Mouse (Mus musculus): ENCODE data around the gene Sema7a. TPM values are rescaled to one million over a fixed set of nuclear protein-coding genes. Genes with fewer than 3 reads are reported as not detected.

The Sema7a gene
- polyA plus RNA-seq, 1 experiment: 3.2 TPM

DNA sequence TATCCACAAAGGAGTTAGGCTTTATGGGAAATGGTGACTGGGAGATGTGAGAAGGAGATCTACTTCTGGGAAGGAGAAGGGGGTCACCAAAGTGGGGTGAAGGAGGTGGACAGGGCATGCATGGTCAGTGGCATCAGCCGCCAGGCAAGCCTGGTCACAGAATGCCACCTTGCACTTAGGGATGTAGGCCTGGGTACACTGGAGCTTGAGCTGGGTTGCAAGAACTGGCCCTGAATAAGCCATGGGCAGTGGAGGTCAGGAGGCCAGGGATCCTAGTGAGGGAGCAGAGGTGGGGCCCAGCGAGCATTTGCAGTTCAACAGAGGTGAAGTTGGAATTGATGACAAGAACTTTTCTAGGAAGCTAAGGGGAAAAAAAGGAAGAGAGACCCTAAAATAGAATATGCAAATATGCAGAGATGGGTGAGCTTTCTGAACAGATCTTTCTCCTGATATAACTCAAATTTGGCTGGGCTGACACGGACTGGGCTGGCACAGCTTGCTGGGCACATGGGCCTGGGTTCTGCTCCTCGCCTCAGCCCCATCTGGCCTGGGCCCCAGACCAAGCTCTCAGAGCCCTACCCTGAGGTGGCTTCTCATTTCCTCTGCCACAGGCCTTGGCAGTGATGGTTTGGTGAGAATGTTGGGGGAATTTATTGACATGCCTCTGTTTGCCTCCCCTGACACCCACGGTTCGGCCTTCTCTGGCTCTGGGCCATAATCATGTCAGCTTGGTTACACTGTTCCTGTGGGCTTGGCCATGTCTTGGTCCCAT lies 6.9 kb upstream of the Sema7a start:
- H3K27ac ChIP-seq (ENCODE audit: control insufficient read depth, insufficient read depth, low read depth, low read length, poor library complexity): 0 out of 2 replicates have a peak overlapping the region, but pooled peaks have one; percentile 23
- TF ChIP-seq POLR2A (IDR thresholded peaks at IDR 0.05; ENCODE audit: borderline replicate concordance, control insufficient read depth, low read depth, low read length): no peak
- TF ChIP-seq CTCF (IDR thresholded peaks at IDR 0.05; ENCODE audit: control insufficient read depth, insufficient read depth, low read length): no peak
- WGBS: 35% methylated on average over 6 of the region's 6 CpGs
- H3K4me3 ChIP-seq (replicated peaks; ENCODE audit: control insufficient read depth, low read depth, low read length): no peak overlapping the region
- peaks cover 3% of the 10 kb centered on the region for H3K4me1 ChIP-seq (ENCODE audit: control insufficient read depth, insufficient read depth, low read length)

DNA sequence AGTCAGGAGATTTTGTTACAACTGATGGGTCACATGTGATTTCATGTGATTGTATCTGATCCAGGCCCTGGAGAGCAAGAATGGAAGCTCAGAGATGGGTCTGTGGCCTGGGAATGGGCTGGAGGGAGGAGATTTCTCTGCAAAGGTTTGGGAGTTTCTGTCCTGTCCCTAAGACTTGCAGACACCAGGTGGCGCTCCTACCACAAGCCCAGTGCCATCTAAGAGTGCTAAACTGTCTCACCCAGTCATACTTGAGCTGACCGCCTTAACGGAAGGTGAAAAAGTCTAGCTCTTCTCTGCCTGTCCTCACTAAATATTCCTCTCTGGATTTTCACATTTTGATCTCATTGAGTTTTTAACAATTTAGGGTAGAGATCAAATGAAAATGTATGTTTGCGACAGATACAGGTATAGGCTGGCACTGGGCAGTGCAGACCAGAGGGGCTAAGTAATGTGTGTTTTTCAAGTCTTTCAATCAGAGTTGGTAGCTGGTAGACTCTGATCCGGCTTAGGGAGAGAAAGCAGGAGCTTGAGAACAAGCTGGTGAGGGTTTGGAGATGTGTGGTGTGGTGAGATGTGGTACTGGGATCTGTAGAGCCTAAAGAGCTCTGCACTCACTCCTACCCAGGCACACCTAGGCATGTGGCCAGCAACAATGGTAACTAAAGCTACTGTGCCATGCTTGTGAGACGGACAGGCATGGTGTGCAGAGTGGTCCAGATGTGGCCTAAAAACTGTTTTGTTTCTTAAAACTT lies 4.1 kb upstream of the Sema7a start:
- Histone ChIP-seq H3K4me1 (ENCODE audit: control insufficient read depth, insufficient read depth, low read length) (peaks cover 3% of the 10 kb centered on the region), H3K27ac (ENCODE audit: control insufficient read depth, insufficient read depth, low read depth, low read length, poor library complexity) (no peak overlapping the region), H3K4me3 (replicated peaks; ENCODE audit: control insufficient read depth, low read depth, low read length) (no peak overlapping the region)
- TF ChIP-seq POLR2A (IDR thresholded peaks at IDR 0.05; ENCODE audit: borderline replicate concordance, control insufficient read depth, low read depth, low read length): no peak
- peak; percentile 96 for TF ChIP-seq CTCF (IDR thresholded peaks at IDR 0.05; ENCODE audit: control insufficient read depth, insufficient read depth, low read length)
- WGBS: 26% methylated on average over 6 of the region's 6 CpGs

DNA sequence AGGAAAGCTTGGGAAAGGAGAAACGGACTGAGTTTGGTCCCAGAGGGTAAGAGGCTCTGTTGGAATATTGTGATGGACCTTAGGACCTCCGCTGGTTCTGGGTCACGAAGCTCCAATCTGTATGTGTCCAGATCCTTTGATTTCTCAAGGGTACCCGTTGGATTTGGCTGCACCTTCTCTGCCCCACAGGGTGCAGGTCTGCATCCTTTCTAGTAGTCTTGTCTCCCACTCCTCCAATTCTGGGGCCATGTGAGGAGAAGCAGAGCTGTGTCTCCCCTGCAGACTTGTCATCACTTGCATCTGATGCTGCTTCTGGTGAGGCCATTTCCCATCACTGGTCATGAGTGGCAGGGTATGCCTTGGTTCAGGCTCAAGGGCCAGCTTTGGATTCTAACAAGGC lies 2.7 kb upstream of the Sema7a start:
- no peak overlapping the region for H3K27ac ChIP-seq (ENCODE audit: control insufficient read depth, insufficient read depth, low read depth, low read length, poor library complexity)
- no peak overlapping the region for H3K4me3 ChIP-seq (replicated peaks; ENCODE audit: control insufficient read depth, low read depth, low read length)
- H3K4me1 ChIP-seq (ENCODE audit: control insufficient read depth, insufficient read depth, low read length): no peaks in the 10 kb centered on the region; the same call in 1 of the 2 replicates
- WGBS: 86% methylated on average over 4 of the region's 4 CpGs
- no peak for TF ChIP-seq POLR2A (IDR thresholded peaks at IDR 0.05; ENCODE audit: borderline replicate concordance, control insufficient read depth, low read depth, low read length)

DNA sequence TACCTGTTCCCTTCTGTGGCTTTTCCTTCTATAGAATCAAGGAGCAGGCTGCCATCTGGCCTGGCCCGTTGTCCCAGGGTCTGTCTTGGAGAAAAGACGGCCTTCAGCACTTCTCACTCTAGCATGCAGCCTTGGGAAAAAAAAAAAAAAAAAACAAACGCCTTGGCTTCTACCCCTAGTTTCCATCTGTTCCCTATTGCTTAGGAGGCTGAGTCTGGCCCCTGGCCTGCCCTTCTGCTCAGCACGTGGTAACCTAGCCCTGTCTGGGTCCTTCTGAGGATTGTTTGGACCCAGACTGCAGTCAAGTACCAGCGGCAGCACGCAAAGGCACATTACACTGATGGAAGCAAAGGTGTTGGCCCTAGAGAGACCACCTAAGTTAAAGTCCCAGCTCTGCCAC lies 2.3 kb upstream of the Sema7a start:
- no peaks in the 10 kb centered on the region; the same call in 1 of the 2 replicates for H3K4me1 ChIP-seq (ENCODE audit: control insufficient read depth, insufficient read depth, low read length)
- 80% methylated on average over 6 of the region's 6 CpGs for WGBS
- no peak for TF ChIP-seq CTCF (IDR thresholded peaks at IDR 0.05; ENCODE audit: control insufficient read depth, insufficient read depth, low read length)

DNA sequence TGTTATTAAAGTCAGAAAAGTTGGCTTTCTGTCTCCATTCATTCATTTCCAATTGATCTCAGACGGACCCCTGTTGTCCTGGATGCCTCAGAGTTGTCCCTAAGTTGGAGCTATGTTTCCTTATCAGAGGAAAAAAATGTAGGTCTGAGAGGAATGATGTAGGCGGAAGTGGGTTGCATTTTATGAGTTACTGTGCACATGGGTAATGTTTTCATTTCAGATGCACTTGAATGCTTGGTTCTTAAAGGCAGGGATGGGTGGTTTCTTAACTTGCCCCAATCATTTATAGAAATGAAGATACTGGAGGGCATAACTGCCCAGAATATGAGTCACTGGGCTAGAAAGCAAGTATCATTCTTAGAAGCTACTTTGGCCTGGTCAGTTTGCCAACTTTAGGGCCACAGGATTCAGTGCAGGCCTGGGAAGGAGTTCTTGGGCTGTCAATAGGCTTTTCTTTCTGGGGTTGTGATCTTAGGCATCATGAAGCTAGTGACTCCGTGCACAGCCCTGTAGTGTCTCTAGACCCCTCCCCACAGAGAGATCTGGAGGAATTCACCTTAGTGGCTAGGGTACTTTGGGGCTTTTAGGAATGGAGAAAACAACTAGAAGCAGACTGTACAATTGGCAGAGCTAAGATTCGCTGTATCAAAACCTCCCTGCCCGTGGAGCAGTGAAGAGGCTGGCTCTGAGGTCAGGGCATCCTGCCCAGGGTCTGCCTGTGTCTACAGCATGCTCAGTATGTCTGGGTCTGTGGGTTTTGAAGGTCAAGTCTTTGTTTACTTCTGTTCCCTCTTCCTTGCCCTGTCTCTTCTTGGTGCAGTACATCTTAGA lies 1.5 kb upstream of the Sema7a start:
- 64% methylated on average over 5 of the region's 5 CpGs for WGBS
- TF ChIP-seq POLR2A (IDR thresholded peaks at IDR 0.05; ENCODE audit: borderline replicate concordance, control insufficient read depth, low read depth, low read length): no peak
- no peak for TF ChIP-seq CTCF (IDR thresholded peaks at IDR 0.05; ENCODE audit: control insufficient read depth, insufficient read depth, low read length)
- H3K4me1 ChIP-seq (ENCODE audit: control insufficient read depth, insufficient read depth, low read length): no peaks in the 10 kb centered on the region

More for the DNA sequence above, 2.3 kb upstream of the Sema7a start:
- no peak overlapping the region for H3K27ac ChIP-seq (ENCODE audit: control insufficient read depth, insufficient read depth, low read depth, low read length, poor library complexity)
- H3K4me3 ChIP-seq (replicated peaks; ENCODE audit: control insufficient read depth, low read depth, low read length): no peak overlapping the region

DNA sequence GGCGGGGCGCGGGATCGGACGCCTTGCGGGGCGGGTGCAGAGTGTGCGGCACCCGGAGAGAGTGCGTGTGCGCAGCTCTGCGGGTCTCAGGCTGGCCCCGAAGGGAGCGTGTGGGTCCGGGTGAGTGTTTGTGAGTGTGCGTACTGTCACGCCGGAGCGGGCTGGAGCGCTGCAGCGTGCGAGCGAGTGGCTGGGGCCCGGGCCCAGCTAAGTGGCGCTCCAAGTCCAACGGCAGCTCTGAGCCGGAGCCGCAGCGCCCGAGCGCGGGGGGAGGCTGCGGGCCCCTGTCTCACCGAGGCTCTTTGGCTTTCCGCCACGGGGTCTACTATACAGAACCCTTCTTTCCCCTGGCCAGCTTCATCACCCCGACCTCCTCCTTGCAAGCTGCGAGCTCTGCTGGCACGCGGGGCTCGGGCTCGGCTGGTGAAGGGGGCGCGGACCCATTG lies 460 bp downstream of the Sema7a start:
- Histone ChIP-seq H3K27ac (ENCODE audit: control insufficient read depth, insufficient read depth, low read depth, low read length, poor library complexity) (peak overlapping the region; percentile 49), H3K4me1 (ENCODE audit: control insufficient read depth, insufficient read depth, low read length) (no peaks in the 10 kb centered on the region; the same call in 1 of the 2 replicates), H3K4me3 (replicated peaks; ENCODE audit: control insufficient read depth, low read depth, low read length) (peak overlapping the region; percentile 63)
- no peak for TF ChIP-seq POLR2A (IDR thresholded peaks at IDR 0.05; ENCODE audit: borderline replicate concordance, control insufficient read depth, low read depth, low read length)
- TF ChIP-seq CTCF (IDR thresholded peaks at IDR 0.05; ENCODE audit: control insufficient read depth, insufficient read depth, low read length): no peak
- under 1% methylated on average over 44 of the region's 44 CpGs for WGBS

More for the DNA sequence above, 1.5 kb upstream of the Sema7a start:
- Histone ChIP-seq H3K4me3 (replicated peaks; ENCODE audit: control insufficient read depth, low read depth, low read length) (no peak overlapping the region), H3K27ac (ENCODE audit: control insufficient read depth, insufficient read depth, low read depth, low read length, poor library complexity) (no peak overlapping the region)

DNA sequence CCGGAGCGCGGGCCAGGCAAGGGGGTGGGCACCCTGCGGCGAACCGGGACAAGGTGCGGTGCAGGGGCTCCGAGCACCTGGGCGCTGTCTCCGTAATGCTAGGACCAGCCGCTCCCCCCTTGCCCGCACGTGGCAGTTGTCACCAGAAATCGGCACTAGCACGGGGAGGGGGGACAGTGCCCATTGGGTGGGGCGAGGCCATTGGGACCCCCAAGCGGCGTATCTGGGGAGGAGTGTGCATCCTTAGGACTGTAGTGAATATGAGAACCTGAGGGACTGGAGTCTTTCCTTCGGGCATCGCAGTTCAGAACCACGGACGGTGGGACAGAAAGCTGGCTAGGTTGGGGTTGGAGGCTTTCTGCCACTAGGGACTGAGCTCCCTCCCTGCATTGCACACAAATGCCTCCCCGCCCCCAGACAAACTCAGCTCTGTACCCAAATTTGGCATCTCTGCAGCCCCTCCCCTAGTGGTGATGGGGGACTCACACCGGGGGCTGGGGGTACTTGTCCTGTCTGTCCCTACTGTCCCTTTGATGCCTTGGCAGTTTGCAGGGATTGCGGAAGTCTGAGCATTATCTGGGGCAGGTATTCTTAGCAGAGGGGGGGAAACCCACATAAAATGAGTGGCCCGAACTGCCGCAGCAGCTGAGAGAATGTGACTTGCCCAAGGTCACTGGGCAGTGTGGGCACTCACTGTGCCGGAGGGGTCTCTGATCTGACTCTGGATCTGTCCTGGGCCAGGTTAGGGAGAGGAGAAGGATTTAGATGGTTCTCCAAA lies 1.1 kb downstream of the Sema7a start:
- TF ChIP-seq CTCF (IDR thresholded peaks at IDR 0.05; ENCODE audit: control insufficient read depth, insufficient read depth, low read length): no peak
- TF ChIP-seq POLR2A (IDR thresholded peaks at IDR 0.05; ENCODE audit: borderline replicate concordance, control insufficient read depth, low read depth, low read length): no peak
- WGBS: 11% methylated on average over 28 of the region's 28 CpGs
- H3K4me1 ChIP-seq (ENCODE audit: control insufficient read depth, insufficient read depth, low read length): no peaks in the 10 kb centered on the region; the same call in 1 of the 2 replicates
- no peak overlapping the region for H3K27ac ChIP-seq (ENCODE audit: control insufficient read depth, insufficient read depth, low read depth, low read length, poor library complexity)
- peak overlapping the region; percentile 45 for H3K4me3 ChIP-seq (replicated peaks; ENCODE audit: control insufficient read depth, low read depth, low read length)

All from bone marrow, adult 2 months (tissue).